Mouse (Mus musculus): Measurements from ENCODE around the gene Tmie.

GRCm38 (mm10) chr9:110892552-110892951 is 12.6 kb upstream of the Tmie start:
- TF ChIP-seq POLR2A (IDR thresholded peaks at IDR 0.05; ENCODE audit: insufficient read depth, low read length) (no peak), CTCF (IDR thresholded peaks at IDR 0.05; ENCODE audit: low read depth, low read length) (no peak)

Data from ES-Bruce4 (cell line).